Mouse (Mus musculus) ES-Bruce4 (cell line): Measurements from ENCODE around the gene Macrod2.

Experiments used
- CTCF ChIP-seq: IDR thresholded peaks from one replicate; pipeline ENCODE4 v1.8.1; 2011; ENCODE audit warnings: low read depth, low read length
- EP300 ChIP-seq: IDR thresholded peaks from 2 replicates; pipeline ENCODE4 v1.6.1; 2011; ENCODE audit warnings: low read depth, low read length; ENCODE audit not compliant: insufficient read depth

- TF ChIP-seq EP300 (no peak), CTCF (no peak)
These were observed 1435.4 kb downstream of the Macrod2 start for GRCm38 (mm10) chr2:141830496-141830895.
